Mouse (Mus musculus) embryo, embryonic 10.5 days (tissue): ENCODE data around the gene Fam110a.
"Not testable (repeated sequence)": the region's sequence is repeated elsewhere in the genome, so short reads cannot be mapped to it uniquely, and the experiment has no call there.

Experiments used
- DNase-seq: peaks from one replicate; pipeline ENCODE4 v3.0.0-alpha.2; 2015; ENCODE audit warnings: low spot score

Fam110a gene

DNA sequence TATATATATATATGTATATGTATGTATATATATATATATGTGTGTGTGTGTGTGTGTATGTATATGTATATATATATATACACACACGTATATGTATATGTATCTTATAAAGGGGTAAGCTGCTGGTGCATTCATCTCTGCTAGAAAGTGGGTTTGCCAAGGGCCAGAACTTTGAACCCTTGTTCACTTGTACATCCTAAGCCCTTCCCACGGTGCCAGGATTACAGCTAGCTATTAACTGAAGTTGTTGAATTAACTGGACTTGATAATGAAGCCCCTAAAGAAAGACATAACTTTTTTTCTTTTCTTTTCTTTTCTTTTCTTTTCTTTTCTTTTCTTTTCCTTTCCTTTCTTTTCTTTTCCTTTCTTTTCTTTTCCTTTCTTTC is 17.2 kb upstream of the Fam110a start:
- DNase-seq: not testable (repeated sequence)

GRCm38 (mm10) chr2:151996229-151997189 is 16.5 kb upstream of the Fam110a start, which contains the start of gene Slc52a3:
Gene Slc52a3, plus strand, starts transcription at chr2:151996511.
- peak; percentile 87 for DNase-seq

- DNase-seq: peak; percentile 89
Observed at GRCm38 (mm10) chr2:151994350-151995122, 14.5 kb upstream of the Fam110a start.

DNA sequence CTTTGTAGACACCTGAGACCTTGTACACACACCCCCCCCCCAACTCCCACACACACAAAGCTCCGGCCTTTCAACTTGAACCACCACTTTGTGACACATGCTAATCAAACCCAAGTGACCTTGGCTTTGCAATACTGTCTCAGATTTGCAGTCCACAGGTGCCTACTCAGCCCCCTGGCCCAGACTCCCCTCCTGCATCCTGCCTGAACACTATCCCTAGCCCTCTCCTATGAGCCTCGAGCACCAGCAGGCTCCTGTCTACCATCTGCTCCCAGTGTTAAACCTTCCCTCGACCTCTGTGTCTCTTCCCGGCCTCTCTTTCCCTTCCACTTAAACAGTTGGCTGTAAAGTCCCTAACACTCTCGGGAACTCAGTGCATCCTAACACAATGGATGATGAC is 11.4 kb upstream of the Fam110a start:
- DNase-seq: no peak

- peak; percentile 44 for DNase-seq
Observed at GRCm38 (mm10) chr2:151990985-151991394, 11.0 kb upstream of the Fam110a start.

DNA sequence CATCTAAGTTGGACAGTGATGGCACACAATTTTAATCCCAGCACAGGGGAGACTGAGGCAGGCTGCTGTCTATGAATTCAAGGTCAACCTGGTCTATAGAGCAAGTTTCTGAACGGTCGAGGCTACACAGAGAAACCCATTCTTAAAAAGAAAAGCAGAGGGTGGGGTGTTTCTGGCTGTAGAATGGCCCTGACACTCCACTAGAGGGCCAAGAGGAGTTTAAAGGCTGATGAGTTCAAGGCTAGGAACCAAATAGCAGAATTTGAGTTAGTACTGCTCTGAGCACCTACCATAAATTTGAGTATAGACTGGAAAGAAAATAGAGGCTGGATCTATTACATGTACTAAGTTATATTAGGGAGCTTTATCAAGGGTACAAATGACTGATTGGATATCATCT is 9.0 kb upstream of the Fam110a start:
- DNase-seq: no peak

GRCm38 (mm10) chr2:151986958-151987357 is 6.9 kb upstream of the Fam110a start:
- no peak for DNase-seq

DNA sequence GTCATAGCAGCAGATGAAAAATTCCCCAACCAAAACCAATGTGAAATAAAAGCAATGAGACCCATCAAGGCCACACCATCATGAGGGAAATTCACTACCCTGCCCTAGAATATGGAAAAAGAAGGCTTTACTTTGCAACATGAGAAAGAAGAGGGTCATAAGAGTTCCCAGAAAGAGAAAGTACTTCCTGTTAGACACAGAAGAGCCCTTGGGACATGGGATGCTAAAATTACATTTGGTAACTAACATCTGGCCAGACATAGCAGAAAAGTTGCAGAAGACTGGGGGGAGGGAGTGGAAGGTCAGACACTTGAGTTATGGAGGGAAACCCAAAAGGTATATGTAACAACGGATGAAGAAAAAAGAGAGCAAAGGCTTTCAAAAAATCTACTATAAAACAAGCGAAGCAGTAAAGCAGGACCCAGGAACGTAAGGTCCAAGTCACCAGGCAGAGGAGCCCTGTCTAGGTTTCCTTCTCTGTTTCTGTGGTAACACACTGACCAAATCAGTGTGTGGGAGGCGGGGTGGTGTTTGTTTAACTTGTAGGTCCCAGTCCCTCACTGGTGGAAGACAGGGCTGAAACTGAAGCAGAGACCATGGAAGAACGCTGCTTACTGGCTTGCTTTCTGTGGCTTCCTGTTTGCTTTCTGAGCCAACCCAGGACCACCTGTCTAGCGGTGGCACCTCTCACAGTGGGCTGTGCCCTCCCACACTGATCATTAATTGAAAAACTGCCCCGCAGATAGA is 5.6 kb upstream of the Fam110a start:
- DNase-seq: no peak

- no peak for DNase-seq
Observed at GRCm38 (mm10) chr2:151984019-151984418, 4.0 kb upstream of the Fam110a start.

- DNase-seq: no peak
Observed at GRCm38 (mm10) chr2:151982476-151982875, 2.5 kb upstream of the Fam110a start.

DNA sequence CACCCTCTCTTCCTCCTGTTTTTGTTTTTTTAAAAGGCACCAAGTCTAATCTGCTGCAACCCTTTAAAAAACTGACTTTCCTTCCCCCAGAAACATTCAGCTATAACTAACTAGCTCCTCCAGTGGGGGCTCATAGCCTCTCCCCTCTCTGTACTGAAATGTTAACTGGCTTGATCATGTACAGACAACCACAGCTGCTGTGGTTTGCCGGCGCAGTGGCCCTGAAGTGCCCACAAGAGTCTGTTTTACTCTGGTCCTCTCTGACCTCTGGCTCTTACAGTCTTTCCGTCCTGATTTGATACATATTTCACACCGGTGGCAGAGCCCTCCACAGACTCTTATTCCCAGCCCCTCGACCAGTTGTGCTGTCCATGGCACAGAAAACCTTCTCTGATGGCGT is 1.2 kb upstream of the Fam110a start:
- DNase-seq: no peak

DNA sequence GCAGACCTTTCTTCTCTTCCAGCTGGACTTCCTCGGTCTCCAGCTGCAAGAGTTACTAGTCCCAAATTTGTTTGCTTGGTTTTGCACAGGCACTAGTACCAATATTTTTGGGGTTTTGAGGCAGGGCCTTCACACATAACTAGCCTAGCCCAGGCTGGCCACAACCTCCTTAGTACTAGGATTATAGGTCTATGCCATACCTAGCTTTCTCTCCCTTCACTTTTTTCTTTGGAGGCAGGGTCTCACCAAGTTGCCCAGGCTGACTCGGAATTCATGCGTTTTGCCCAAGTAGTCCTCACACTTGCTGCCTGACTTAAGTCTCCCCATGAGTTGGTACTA is 305 bp upstream of the Fam110a start:
- DNase-seq: no peak

DNA sequence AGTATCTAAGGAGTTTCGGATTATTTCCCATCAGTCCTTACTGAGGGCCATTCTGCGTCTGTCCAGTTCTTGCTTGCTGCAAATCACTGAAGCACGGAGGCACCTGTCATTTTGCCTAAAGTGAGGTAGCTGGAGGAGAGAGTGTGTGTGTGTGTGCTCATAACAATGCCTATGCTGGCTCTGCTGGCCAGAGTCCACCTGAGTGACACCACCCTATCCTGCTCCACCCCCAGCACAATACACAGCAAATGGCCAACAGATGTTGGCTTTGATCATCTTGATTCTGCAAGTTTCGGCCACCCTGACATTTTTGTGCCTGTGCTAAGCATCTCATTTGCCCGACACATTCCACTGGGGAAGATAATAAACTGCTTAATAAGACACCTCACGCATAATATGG is 1.5 kb downstream of the Fam110a start:
- no peak for DNase-seq

GRCm38 (mm10) chr2:151977689-151978440 is 2.2 kb downstream of the Fam110a start:
- no peak for DNase-seq

GRCm38 (mm10) chr2:151976067-151976466 is 4.0 kb downstream of the Fam110a start:
- no peak for DNase-seq

GRCm38 (mm10) chr2:151975295-151975694 is 4.7 kb downstream of the Fam110a start:
- no peak for DNase-seq

DNA sequence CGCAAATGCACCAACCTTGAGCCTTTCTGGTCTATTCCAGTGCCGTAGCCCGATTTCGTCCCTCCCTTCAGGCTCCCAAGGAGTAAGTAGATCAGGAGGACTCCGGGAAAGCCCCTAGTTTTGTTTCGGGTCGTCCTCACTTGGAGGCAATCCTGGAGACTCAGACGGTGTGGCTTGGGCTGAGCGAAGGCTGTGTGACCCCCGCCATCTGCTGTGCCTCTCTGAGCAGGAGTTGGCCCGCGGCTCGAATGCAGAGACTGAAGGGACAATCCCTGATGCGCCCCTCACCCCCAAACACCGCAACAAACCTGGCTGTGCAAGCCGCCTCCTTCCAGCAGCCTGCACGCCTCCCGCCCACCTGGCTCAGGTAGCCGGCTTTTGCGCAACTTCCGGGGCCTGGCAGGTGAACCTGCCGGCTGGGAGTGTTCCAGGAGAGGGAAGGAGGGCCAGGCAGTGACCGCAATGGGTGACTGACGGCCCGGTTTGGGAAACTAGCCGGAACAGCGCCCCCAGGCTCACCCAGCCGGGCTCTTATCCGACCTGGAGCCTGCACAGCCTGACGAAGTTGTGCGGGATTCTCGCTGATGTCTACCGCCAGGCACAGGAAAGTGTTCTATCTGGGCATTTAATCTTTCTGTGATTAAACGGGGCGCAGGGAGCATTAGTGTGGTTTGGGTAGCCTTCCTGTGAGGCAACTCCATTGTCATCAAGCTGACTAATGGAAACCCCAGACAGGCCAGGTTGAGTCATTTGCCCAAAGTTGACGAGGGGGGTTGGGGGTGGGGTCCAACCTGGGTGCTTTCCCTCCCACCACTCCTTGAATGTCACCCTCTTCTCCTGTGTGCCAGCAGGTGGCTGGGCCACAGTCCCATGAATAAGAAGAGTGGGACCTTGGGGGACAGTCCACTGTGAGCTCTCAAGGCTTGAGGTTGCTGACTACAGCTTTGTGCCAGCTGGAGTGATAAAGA is 6.1 kb downstream of the Fam110a start:
- DNase-seq: peak; percentile 51

- peak; percentile 86 for DNase-seq
Observed at GRCm38 (mm10) chr2:151972880-151973594, 7.0 kb downstream of the Fam110a start.

GRCm38 (mm10) chr2:151971748-151972147 is 8.3 kb downstream of the Fam110a start:
- DNase-seq: no peak
